ENCODE assay signal across 8 mouse cellular contexts in genomic region chr19:36689205-36689604, GRCm38 (mm10). TPM values are rescaled to one million over a fixed set of nuclear protein-coding genes. Genes with fewer than 3 reads are reported as not detected.
DNase-seq lines count a peak whose midpoint lies in the region; ATAC-seq lines count a peak whose summit lies in the region.

No protein-coding gene starts in this region.

- no peaks in the 10 kb centered on the region for H3K36me3 ChIP-seq in kidney, embryonic 16.5 days (ENCODE audit: insufficient read depth, low read length)
- no peaks in the 10 kb centered on the region for H3K36me3 ChIP-seq in forebrain, embryonic 14.5 days (ENCODE audit: control insufficient read depth, insufficient read depth, low read length)
- H3K36me3 ChIP-seq in intestine, embryonic 16.5 days (ENCODE audit: control insufficient read depth, insufficient read depth, low read length): no peaks in the 10 kb centered on the region

- no peaks in the 10 kb centered on the region for H3K9me3 ChIP-seq in kidney, embryonic 16.5 days (ENCODE audit: low read length)
- H3K9me3 ChIP-seq in forebrain, embryonic 14.5 days (replicated peaks; ENCODE audit: control insufficient read depth, low read length): no peaks in the 10 kb centered on the region
- H3K9me3 ChIP-seq in intestine, embryonic 16.5 days (ENCODE audit: control insufficient read depth, low read length): no peaks in the 10 kb centered on the region

- no peak overlapping the region for H3K4me2 ChIP-seq in kidney, embryonic 16.5 days (replicated peaks; ENCODE audit: low read depth, low read length)
- H3K4me2 ChIP-seq in forebrain, embryonic 14.5 days (ENCODE audit: low read length): no peak overlapping the region
- no peak overlapping the region for H3K4me2 ChIP-seq in intestine, embryonic 16.5 days (ENCODE audit: low read depth, low read length)

- 53% methylated on average over 5 of the region's 5 CpGs for WGBS in kidney, embryonic 16.5 days
- 52% methylated on average over 5 of the region's 5 CpGs for WGBS in forebrain, embryonic 14.5 days
- WGBS in intestine, embryonic 16.5 days: 36% methylated on average over 5 of the region's 5 CpGs

- no peak overlapping the region for H3K4me3 ChIP-seq in kidney, embryonic 16.5 days (ENCODE audit: low read length)
- no peak overlapping the region for H3K4me3 ChIP-seq in forebrain, embryonic 14.5 days (ENCODE audit: low read depth, low read length)
- H3K4me3 ChIP-seq in intestine, embryonic 16.5 days (ENCODE audit: low read length): no peak overlapping the region

- no peak overlapping the region for H3K9ac ChIP-seq in kidney, embryonic 16.5 days (replicated peaks; ENCODE audit: low read length)
- no peak overlapping the region for H3K9ac ChIP-seq in forebrain, embryonic 14.5 days (ENCODE audit: low read length)
- H3K9ac ChIP-seq in intestine, embryonic 16.5 days (ENCODE audit: low read depth, low read length): no peak overlapping the region

- H3K4me1 ChIP-seq in kidney, embryonic 16.5 days (ENCODE audit: insufficient read depth, low read length): peaks cover 31% of the 10 kb centered on the region
- H3K4me1 ChIP-seq in forebrain, embryonic 14.5 days (ENCODE audit: control insufficient read depth, insufficient read depth, low read length): peaks cover 8% of the 10 kb centered on the region
- peaks cover 24% of the 10 kb centered on the region for H3K4me1 ChIP-seq in intestine, embryonic 16.5 days (ENCODE audit: control insufficient read depth, insufficient read depth, low read length)

- no peaks in the 10 kb centered on the region for H3K27me3 ChIP-seq in kidney, embryonic 16.5 days (ENCODE audit: insufficient read depth, low read length)
- H3K27me3 ChIP-seq in forebrain, embryonic 14.5 days (replicated peaks; ENCODE audit: control insufficient read depth, insufficient read depth, low read length): no peaks in the 10 kb centered on the region
- no peaks in the 10 kb centered on the region for H3K27me3 ChIP-seq in intestine, embryonic 16.5 days (replicated peaks; ENCODE audit: control insufficient read depth, insufficient read depth, low read length)

- DNase-seq in kidney, postnatal 36 days: no peak
- DNase-seq in MEL-GATA-1-ER (ENCODE audit: extremely low read depth, low read depth): peak; percentile 2
- peak; percentile 60 for DNase-seq in forebrain, embryonic 14.5 days (ENCODE audit: low spot score)
- no peak for DNase-seq in adrenal gland, postnatal 36 days

- no peak for ATAC-seq in kidney, embryonic 16.5 days (ENCODE audit: low FRiP score, low TSS enrichment)
- ATAC-seq in forebrain, embryonic 14.5 days: peak; percentile 33; the same call in 1 of the 2 replicates
- peak; percentile 47; the same call in 1 of the 2 replicates for ATAC-seq in intestine, embryonic 16.5 days
- ATAC-seq in erythroblast, adult 5-6 weeks (replicated peaks; ENCODE audit: low FRiP score, poor library complexity, severe bottlenecking): no peak
- no peak for ATAC-seq in erythroid progenitor cell, adult 5-6 weeks (replicated peaks; ENCODE audit: low FRiP score, poor library complexity, severe bottlenecking)

- peak overlapping the region; percentile 92 for H3K27ac ChIP-seq in kidney, embryonic 16.5 days (ENCODE audit: low read length)
- no peak overlapping the region for H3K27ac ChIP-seq in forebrain, embryonic 14.5 days (ENCODE audit: low read depth, low read length)
- H3K27ac ChIP-seq in intestine, embryonic 16.5 days (ENCODE audit: low read length): peak overlapping the region; percentile 88

RNA-seq across cellular contexts. Expression of gene Ppp1r3c, which starts 47.2 kb away (rescaled TPM):
- 22.1 and 24.5 TPM in 2 replicates for polyA plus RNA-seq in kidney, embryonic 16.5 days (2015; fragmentation: Nextera tagmentation; extraction: Ambion mirVana)
- polyA plus RNA-seq in forebrain, embryonic 14.5 days (2014; fragmentation: Nextera tagmentation; extraction: Ambion mirVana): 8.9 and 9.3 TPM in 2 replicates
- polyA plus RNA-seq in intestine, embryonic 16.5 days (2015; fragmentation: Nextera tagmentation; extraction: Ambion mirVana): 10.3 and 10.5 TPM in 2 replicates
- total RNA-seq in erythroblast, adult 5-6 weeks (2015; ENCODE audit: low replicate concordance): not detected in 2 replicates
- total RNA-seq in erythroblast, adult 5-6 weeks (2017; ENCODE audit: low replicate concordance): not detected in 2 replicates
- not detected in 2 replicates for total RNA-seq in erythroid progenitor cell, adult 5-6 weeks (2015; ENCODE audit: low replicate concordance)
- not detected in 2 replicates for total RNA-seq in erythroid progenitor cell, adult 5-6 weeks (2017; ENCODE audit: low replicate concordance)
- 10 to 100 TPM; 12.7 to 16.9 TPM for total RNA-seq in adrenal gland, postnatal 36 days (2021)

Comparison
In these comparisons a context has a peak if more than half of its experiments do, and no peak if none do; other contexts are left out.
1. ATAC-seq: peak in forebrain, embryonic 14.5 days (single experiment) and intestine, embryonic 16.5 days (single experiment); none in kidney, embryonic 16.5 days (single experiment), erythroblast, adult 5-6 weeks (single experiment) and erythroid progenitor cell, adult 5-6 weeks (single experiment).
2. DNase-seq: peak in MEL-GATA-1-ER (single experiment) and forebrain, embryonic 14.5 days (single experiment); none in kidney, postnatal 36 days (0 of 2) and adrenal gland, postnatal 36 days (0 of 2).
3. RNA of gene Ppp1r3c, which starts 47.2 kb away (total RNA-seq): 12.7 to 16.9 TPM in adrenal gland, postnatal 36 days; not detected in erythroblast, adult 5-6 weeks and not detected in erythroid progenitor cell, adult 5-6 weeks; every median in the first group is over 10 times any median in the second.